Mouse (Mus musculus): ENCODE measurements around the gene Tunar. TPM values are rescaled to one million over a fixed set of nuclear protein-coding genes. Genes with fewer than 3 reads are reported as not detected.

Gene Tunar
- not detected in 2 replicates for total RNA-seq (2017)

DNA sequence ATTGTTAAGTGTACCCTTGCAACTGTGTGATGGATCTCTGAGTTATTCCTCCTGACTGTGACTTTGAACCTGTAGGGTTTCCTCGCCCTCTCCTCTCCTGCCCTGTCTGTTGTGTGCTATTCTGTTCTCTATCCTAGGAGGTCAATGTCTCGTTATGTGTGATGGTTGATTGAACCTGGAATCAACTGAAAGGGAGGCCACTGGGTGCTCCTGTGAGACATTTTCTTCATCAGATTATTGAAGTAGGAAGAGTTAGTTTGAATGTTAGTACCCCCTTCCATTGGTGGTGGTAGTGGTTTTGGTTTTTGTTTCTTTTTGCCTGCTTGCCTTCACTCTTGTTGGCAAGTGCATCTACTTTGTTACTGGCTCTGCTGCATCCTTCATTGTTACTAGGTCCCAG lies at the start of gene Tunar:
Gene Tunar (plus strand): TSS at position 301 of the 400 bp plus-strand sequence.
- ATAC-seq (replicated peaks in 1 of 2; ENCODE audit: insufficient read depth in 1 of 2, low FRiP score in 2 of 2, low TSS enrichment in 1 of 2, low read depth in 1 of 2, poor library complexity in 2 of 2, severe bottlenecking in 2 of 2) = no peak

DNA sequence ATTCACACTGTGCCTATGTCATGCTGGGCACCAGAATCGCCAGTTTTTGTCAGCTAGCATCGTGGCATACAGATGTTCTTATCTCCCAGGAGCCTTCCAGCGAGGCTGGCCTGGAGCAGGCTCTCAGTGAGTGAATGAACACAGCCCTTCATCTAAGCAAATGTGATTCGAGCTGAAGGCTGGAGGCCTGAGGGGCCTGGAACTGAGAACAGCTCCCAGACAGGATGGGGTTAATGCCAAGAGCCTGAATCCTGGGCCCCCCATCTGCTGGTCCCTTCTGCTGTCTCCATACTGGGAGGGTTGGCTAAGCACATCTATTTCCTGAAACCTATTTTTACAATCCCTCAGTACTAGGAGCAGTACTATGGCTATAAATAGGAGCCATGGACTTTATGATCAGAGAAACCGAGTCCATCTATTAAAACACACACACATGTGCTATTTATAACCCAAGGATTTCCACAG lies 21.1 kb upstream of the Tunar start:
- ATAC-seq (replicated peaks in 1 of 2; ENCODE audit: insufficient read depth in 1 of 2, low FRiP score in 2 of 2, low TSS enrichment in 1 of 2, low read depth in 1 of 2, poor library complexity in 2 of 2, severe bottlenecking in 2 of 2) = no peak

DNA sequence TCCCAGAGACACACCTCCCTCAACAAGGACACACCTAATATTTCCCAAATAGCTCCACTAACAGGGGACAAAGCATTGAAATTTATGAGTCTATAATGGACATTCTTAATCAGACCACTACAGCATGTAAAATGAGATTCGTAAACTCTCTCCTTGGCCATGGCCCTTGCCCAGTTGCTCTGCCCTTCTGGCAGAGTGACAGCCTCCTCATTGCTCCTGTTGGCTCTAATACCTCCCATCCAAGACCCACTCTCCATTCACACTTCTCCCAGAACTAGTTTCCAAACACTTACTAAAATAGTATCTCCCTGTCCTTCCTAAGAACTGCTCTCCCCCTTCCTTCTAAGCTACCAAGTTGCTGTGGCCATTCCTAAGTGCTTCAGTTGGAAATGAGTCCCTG lies 19.3 kb upstream of the Tunar start:
- no peak for ATAC-seq (replicated peaks in 1 of 2; ENCODE audit: insufficient read depth in 1 of 2, low FRiP score in 2 of 2, low TSS enrichment in 1 of 2, low read depth in 1 of 2, poor library complexity in 2 of 2, severe bottlenecking in 2 of 2)

DNA sequence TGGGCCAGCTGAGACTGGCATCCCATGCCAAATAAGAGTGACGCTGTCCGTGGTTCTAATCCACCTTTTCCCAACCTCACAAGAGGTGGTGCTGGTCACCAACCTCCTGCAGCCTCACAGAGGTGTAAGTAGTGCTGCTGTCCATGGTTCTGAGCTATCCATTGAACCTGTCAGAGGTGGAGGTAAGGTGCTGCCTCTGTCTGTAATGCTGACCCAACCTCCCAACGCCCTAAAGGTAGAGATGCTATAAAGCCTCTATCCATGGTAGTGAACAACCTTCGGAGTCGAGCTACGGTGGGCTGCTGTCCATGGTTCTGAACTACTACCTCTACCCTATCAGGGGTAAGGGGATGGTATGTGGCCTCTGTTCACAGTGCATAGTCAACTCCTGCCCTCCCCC lies 11.5 kb upstream of the Tunar start:
- peak; percentile 27 to 32; a peak in 1 of 4 replicates for ATAC-seq (replicated peaks in 1 of 2; ENCODE audit: insufficient read depth in 1 of 2, low FRiP score in 2 of 2, low TSS enrichment in 1 of 2, low read depth in 1 of 2, poor library complexity in 2 of 2, severe bottlenecking in 2 of 2)

DNA sequence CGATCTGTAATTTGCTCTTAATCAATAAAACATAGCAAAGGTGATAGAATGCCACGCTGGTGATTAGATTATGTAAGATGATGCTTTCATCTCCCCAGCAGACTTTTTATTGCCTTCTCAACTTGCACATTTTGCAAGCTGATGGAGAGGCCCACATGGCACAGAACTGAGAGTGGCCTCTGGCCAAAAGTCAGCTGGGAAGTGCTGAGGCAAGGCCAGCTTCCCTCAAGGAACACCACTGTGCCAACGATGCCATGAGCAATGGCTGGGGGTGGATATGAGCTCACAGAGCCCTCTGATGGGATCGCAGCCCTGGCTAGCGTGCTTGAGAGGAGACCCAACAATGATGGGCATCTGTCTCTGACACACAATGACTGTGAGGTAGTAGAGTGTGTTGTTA lies 6.6 kb upstream of the Tunar start:
- no peak for ATAC-seq (replicated peaks in 1 of 2; ENCODE audit: insufficient read depth in 1 of 2, low FRiP score in 2 of 2, low TSS enrichment in 1 of 2, low read depth in 1 of 2, poor library complexity in 2 of 2, severe bottlenecking in 2 of 2)

DNA sequence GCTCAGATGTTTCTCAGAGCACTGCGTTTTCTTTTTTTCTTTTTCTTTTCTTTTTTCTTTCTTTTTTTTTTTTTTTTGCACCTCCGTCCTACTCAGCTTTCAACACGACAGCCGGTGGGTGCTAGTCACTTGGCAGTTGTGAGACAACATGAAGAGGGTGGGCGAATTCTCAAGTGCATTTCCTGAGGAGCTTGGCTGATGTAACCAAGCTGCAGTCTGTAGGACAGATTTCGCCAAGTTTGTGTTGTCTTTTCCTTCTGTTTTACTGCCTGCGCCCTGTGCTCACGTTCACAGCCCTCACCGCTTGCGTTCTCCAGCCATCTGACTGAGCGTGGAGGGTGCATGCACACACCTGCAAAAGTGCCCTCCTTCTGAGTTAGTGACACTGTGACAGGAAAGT lies 5.3 kb upstream of the Tunar start:
- no peak for ATAC-seq (replicated peaks in 1 of 2; ENCODE audit: insufficient read depth in 1 of 2, low FRiP score in 2 of 2, low TSS enrichment in 1 of 2, low read depth in 1 of 2, poor library complexity in 2 of 2, severe bottlenecking in 2 of 2)

DNA sequence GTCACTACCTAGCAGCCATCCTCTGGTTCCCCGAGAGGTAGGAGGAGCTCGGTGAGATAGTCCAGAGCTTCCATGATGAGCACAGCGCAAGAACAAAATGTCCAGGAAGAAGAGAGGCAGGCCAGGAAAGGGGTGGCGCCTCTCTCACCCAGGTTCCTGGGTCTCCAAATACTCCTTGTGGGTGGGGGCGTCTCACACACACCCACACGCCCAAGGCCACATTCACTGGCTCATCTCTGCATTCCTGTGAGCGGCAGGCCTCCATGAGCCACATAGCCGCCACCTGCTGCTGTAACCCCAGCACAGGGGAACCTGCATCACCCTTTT lies 2.4 kb downstream of the Tunar start:
- ATAC-seq (replicated peaks in 1 of 2; ENCODE audit: insufficient read depth in 1 of 2, low FRiP score in 2 of 2, low TSS enrichment in 1 of 2, low read depth in 1 of 2, poor library complexity in 2 of 2, severe bottlenecking in 2 of 2) = no peak

DNA sequence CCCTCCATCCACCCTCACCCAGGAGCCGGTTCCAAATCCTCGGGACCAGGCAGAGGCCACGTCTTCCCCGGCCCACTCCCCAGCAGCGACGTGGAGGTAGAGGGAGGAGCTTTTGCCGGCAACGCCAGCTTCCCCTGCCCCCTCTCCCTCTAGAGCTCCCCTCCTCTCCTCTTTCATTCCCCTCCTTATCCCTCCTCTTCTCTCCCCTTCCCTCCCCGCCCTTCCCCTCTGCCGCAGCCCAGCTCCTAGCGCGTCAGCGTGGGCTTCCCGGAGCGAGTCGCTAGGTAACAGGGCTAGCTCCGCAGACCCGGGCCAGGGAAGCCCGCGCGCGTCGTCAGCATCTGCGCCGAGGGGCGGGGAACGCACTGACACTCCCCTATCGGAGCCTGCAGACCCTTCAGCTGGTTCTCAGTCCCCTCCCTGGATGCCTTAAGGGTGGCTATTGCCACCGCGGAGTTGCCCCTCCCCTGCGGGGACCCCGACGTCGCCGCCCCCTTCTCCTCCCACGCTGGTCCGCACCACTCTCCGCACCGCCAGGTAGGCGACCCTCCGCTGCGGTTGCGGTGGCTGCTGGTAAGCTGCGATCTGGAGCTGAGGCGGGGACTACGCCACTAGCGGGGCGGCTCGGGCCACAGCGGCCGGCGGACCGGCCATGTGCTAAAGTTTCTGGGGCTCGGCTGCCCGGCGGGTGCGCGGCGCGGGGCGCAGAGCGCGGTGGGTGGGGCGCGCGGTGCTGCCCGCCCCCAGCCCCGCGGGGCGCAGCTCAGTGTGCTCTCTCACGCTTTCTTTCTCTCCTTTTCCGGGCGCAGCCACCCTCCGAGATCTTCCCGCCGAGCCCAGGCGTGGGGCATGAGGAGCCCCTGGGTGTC lies 3.0 kb downstream of the Tunar start:
- ATAC-seq (replicated peaks in 1 of 2; ENCODE audit: insufficient read depth in 1 of 2, low FRiP score in 2 of 2, low TSS enrichment in 1 of 2, low read depth in 1 of 2, poor library complexity in 2 of 2, severe bottlenecking in 2 of 2) = no peak

DNA sequence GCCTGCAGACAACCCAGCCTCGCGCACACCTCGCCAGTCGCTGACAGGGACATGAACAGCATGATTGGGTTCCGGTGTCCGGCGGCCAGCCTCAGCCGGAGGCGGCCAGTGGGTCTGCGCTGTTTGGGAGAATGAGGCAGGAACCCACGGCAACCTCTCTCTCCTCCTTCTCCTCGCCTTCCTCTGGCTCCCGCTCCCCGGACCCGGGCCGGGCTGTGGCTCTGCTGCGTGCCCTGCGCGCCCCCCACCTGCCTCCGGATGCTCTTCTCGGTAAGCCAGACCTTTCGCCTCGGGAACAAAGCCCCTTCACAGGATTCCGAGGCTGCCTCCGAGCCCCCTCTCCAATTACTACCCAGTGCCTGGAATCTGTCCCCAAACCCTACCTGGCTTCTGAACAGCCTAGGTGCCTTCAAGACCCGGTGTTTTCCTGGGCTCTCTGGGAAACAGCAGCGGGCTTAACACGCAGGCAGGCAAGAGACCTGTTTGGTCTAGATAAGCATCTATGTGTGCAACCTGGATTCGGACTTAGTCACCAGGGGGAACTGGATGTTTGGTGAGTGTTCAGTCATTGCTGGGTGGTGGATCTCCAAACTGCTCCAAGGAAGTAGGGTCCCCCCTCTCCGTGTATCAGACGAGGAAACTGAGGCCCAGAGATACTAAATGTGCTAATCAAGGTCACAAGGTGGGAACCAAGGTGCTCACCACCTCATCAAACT lies 3.8 kb downstream of the Tunar start:
- no peak for ATAC-seq (replicated peaks in 1 of 2; ENCODE audit: insufficient read depth in 1 of 2, low FRiP score in 2 of 2, low TSS enrichment in 1 of 2, low read depth in 1 of 2, poor library complexity in 2 of 2, severe bottlenecking in 2 of 2)

DNA sequence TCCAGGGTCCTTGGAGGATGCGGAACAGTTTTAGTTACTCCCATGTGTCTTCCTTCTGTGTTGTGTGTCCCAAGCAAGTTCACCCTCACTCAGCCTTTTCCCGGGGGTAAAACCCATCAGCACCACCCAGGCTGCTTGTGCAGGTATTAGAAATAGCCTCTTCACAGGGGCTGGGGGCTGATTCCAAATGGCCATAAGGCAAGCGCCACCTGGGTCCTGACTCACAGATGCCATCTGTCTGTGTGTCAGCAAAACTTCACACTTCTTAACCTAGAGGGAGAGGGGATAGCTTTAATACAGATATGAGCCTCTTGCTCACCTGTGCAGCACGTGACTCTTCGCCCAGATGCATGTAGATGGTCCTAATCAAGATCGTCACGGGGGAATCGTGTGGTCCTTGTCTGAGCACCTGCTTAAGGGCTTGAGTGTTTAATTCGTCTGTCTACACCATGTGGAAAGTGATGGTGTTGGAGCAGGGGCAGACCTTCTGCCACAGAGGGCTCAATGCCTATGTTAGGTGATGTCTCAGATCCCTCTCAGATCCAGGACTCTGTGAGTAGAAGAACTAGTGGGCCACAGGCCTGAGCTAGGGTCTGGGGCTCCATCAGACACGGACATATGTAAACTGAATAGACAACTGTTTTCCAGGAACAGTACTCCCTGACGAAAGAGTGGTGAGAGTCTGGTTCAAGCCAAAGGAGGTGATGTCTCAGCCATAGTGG lies 4.7 kb downstream of the Tunar start:
- ATAC-seq (replicated peaks in 1 of 2; ENCODE audit: insufficient read depth in 1 of 2, low FRiP score in 2 of 2, low TSS enrichment in 1 of 2, low read depth in 1 of 2, poor library complexity in 2 of 2, severe bottlenecking in 2 of 2) = no peak

DNA sequence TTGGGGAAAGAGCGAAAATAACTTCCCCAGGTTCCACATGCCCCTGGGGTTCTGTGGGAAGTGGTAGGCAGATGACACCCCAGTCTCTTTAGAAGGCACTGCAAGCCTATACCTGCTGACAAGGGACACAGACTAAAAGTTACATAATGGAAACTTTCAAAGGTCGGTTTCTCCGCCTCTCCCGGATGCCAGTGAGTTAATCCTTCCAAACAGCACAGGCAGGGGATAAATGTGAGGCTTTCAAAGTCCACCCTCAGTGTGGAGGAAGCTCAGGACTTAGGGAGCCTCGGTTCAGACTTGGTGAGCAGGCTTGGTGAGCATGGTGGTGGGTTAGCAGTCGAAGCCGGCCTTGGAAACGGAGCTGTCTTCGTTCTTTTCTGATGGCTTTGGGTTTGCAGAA lies 7.9 kb downstream of the Tunar start:
- ATAC-seq (replicated peaks in 1 of 2; ENCODE audit: insufficient read depth in 1 of 2, low FRiP score in 2 of 2, low TSS enrichment in 1 of 2, low read depth in 1 of 2, poor library complexity in 2 of 2, severe bottlenecking in 2 of 2) = no peak

DNA sequence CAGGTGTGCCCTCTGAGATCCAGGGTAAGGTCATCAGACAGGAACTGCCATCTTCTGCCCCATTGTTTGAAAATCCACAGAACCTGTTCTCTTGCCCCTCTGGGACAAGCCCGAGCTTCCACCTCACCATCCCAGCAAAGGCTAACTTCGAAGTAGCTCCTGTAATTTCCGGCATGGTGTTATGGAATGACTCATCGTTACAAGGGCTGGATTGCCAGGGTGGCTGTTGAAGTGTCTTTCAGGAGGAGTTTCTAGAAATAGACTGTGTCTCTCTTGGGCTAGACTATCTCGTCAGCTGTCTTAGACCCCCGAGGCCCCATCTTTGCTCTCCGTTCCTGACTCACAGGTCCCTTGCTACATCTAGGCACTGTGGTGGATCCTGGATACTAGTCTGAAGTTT lies 10.8 kb downstream of the Tunar start:
- ATAC-seq (replicated peaks in 1 of 2; ENCODE audit: insufficient read depth in 1 of 2, low FRiP score in 2 of 2, low TSS enrichment in 1 of 2, low read depth in 1 of 2, poor library complexity in 2 of 2, severe bottlenecking in 2 of 2) = no peak

DNA sequence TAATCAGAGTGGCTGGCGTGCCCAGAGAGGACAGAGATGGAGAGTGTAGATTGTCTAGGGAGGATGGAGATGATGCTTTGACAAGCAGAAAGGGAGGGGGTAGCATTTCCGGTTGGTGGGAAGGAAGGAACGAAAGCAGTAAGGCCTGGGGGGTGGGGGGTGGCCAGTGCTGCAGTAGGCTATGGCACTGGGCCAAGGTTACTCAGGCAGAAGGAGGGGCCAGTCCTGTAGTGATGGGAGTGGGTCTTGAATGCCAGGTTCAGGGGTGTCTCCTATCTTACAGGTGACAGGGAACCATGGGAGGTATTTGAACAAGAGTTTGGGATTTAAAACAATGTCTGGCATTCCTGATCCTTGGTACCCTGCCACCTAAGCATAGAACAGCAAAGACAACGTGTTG lies 13.2 kb downstream of the Tunar start:
- no peak for ATAC-seq (replicated peaks in 1 of 2; ENCODE audit: insufficient read depth in 1 of 2, low FRiP score in 2 of 2, low TSS enrichment in 1 of 2, low read depth in 1 of 2, poor library complexity in 2 of 2, severe bottlenecking in 2 of 2)

DNA sequence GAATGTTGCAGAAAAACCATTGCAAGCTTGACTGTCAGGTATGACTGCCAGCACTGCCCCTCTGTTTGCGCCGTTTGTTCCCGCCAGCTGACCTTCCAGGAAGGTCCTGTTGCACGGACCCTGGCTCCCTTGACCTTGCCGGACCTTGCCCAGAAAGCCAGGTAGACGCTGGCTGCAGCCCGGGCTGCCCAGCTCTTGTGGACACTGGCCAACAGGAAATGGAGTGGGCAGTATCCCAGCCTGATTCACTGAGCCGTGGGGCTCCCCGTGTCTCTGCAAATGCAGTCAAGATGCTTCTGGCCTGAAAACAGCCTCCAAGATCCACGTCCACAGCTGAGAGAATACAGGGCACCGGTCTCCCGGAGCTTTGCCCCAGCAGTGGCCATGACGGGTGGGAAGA lies 13.6 kb downstream of the Tunar start:
- no peak for ATAC-seq (replicated peaks in 1 of 2; ENCODE audit: insufficient read depth in 1 of 2, low FRiP score in 2 of 2, low TSS enrichment in 1 of 2, low read depth in 1 of 2, poor library complexity in 2 of 2, severe bottlenecking in 2 of 2)

DNA sequence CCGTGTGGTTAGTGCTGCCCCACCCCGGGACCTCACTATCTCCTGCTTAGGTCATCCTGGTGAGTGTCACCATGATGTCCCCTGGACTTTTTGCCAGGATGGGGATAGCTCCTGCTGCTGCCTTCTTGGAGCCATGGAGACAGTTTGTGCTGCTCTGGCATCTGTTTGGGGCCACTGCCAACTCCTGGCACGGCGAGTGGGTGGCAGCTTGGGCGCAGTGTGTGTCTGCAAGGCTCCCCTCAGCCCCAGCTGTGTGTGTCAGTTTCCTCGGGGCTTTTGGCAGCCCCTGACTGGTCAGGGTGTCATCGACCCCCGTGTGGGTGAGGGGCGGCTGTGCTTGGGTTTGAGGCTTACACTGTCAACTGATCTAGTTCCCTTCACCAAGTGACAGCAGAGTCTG lies 20.6 kb downstream of the Tunar start:
- no peak for ATAC-seq (replicated peaks in 1 of 2; ENCODE audit: insufficient read depth in 1 of 2, low FRiP score in 2 of 2, low TSS enrichment in 1 of 2, low read depth in 1 of 2, poor library complexity in 2 of 2, severe bottlenecking in 2 of 2)

DNA sequence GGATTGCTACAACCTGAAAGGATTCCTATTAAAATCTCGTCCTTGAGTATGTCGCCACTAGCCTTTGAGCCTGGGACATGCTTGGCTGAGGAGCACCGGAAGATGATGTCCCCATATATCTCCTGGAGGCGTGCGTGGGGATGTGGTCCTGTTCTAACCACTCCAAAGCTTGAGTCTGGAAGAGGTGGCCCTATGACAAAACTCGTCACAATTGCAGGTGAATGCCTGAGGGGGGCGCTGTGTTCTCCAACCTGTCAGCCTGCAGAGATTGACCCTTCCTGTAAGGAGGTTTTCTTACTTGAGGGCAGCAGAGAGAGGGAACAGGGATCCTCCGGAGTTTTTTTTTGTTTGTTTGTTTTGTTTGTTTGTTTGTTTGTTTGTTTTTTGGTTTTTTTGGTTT lies 21.1 kb downstream of the Tunar start:
- no peak for ATAC-seq (replicated peaks in 1 of 2; ENCODE audit: insufficient read depth in 1 of 2, low FRiP score in 2 of 2, low TSS enrichment in 1 of 2, low read depth in 1 of 2, poor library complexity in 2 of 2, severe bottlenecking in 2 of 2)

DNA sequence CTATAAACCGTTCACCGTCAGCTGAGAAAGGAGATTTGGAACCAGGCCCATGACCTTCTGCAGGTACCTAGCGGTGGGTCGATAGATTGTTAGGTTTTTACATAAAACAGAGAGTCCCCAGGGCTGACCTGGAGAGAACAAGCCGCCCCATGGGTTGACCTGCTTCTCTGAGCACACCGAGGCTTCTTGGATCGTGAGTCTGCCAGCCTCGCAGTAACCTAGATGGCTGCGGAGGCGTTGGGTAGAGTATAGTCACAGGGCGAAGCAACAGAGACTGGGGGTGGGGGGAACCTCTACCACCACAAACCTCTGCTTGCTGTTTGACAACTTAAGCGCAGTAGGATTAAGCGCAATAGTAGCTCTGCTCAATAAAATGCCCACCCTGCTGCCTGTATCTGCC lies 23.1 kb downstream of the Tunar start:
- ATAC-seq (replicated peaks in 1 of 2; ENCODE audit: insufficient read depth in 1 of 2, low FRiP score in 2 of 2, low TSS enrichment in 1 of 2, low read depth in 1 of 2, poor library complexity in 2 of 2, severe bottlenecking in 2 of 2) = no peak

DNA sequence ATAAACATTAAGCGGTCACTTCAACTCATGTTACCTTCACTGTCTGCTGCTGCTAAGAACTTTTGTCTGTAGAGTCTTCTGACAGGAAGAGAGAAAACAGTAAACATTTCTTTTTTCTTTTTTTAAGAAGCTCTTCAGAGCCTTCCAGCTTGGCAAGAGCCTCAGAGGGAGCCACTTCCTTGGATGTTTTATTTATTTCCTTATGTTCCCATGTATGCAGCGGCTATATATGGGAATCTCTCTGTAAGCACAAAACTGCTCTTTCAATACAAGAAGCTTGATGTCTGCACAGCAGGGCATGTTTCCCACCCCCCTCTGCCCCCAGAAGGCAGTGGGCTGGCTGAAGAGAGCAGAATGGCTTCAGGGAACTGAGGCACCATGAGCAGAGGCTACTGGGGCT lies 30.0 kb downstream of the Tunar start:
- ATAC-seq (replicated peaks in 1 of 2; ENCODE audit: insufficient read depth in 1 of 2, low FRiP score in 2 of 2, low TSS enrichment in 1 of 2, low read depth in 1 of 2, poor library complexity in 2 of 2, severe bottlenecking in 2 of 2) = no peak

Data from hematopoietic stem cell, adult 5-6 weeks (primary cell).